Mouse (Mus musculus) gastrocnemius, adult 8-10 months (tissue): ENCODE data around the gene Lrrc25. TPM values are rescaled to one million over a fixed set of nuclear protein-coding genes. Genes with fewer than 3 reads are reported as not detected.

Experiments used
- DNase-seq, 2 experiments: peaks; one replicate each; pipeline ENCODE4 v3.0.0; 2022; ENCODE audit warnings: low spot score in 2 of 2
- total RNA-seq, 4 experiments: library from RNA; stranded (reverse); gene quantifications; 2 replicates each; pipeline ENCODE4 v1.2.4; 2022

Gene Lrrc25
- total RNA-seq, 4 experiments from 2014 or later: 0.17 to 0.49 (median 0.22) TPM; not detected in 1

DNA sequence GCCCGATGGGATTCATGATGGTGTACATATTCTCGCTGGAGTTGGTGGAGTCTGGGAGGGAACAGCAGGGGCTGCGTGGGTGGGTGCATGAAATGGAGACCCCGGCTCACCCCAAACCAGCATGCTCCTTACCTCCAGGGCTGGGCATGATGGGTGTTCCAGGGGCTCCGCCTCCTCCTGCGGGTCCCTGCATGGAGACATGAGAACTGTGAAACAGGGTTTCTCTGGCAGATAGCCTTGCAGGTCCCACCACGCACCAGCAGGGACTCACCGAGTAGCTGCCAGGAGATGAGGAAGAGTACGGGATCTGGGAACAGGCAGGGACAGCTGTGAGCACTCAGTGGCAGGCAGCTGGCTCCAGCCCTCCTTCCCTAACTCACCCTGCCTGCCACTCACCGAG, 17.2 kb upstream of the Lrrc25 start:
- no peak for DNase-seq

DNA sequence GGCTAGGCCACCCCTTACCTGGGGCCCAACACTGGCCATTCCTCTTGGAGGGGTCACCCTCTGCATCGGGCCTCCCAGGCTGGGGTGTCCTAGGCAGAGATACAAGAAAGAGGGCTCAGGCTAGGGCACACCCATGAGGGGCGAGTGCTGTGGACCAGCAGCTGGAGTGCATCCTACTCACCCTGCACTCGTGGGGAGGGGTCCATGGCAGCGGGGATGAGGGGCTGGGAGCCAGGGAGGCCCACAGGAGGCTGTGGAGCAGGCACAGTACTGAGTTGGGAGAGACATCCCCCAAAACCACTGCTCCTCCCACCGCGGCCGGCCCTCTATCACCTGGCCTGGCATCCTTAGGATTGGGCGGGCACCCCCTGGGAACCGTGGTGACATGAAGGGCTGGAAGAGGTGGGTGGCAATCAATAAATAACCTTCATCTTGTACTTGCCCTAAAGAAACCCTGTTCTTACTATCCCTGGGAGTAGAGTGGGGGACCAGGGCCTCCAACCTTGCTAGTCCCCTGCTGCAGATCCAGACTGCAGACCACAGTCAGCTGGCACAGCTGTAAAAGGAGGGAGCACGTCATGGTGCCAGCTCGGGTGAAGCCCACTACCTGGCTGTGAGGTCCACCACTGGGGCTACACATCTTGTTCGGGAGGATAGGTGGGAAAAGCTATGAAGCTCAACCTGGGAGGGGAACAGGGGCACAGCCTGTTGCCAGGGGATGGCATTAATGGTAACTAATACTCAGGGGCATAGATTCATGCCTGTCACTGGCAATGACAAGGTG, 16.3 kb upstream of the Lrrc25 start:
- DNase-seq: no peak

DNA sequence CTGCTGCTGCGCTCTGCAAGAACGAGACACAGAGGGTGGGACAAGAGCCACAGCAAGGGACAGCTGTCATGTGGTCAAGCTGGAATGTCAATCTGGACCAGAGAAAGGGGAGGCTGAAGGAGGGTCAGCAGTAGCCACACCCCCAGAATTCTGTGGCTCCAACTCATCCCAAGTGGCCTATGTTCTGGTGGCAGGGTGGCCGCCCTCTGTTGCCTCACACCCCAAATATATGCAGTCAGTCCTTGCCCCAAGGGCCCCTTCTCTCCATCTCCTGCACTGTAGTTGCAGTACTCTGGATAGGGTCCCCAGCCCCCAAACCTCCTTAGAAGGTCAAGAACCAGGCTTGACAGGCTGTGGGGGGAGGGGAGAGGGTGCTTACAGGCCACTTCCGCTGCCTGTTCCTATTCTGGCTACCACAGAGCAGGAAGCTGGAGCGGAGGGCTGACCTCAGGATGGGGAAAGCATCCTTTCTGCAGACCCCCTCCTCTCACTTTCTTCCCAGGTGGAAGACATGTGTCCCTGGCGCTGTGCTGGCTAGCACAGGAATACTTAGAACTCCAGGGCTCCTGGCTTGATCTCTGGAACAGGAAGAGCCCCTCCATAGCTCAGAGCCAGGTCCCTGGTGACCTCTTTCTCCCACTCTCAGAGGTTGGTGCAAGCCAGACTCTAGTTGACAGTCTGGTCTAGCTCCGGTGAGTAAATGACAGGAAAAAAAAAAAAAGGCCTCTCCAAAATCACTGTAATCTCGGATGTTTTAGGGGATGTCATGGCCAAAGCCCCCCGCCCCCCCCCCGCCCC, 15.3 kb upstream of the Lrrc25 start:
- DNase-seq: no peak

DNA sequence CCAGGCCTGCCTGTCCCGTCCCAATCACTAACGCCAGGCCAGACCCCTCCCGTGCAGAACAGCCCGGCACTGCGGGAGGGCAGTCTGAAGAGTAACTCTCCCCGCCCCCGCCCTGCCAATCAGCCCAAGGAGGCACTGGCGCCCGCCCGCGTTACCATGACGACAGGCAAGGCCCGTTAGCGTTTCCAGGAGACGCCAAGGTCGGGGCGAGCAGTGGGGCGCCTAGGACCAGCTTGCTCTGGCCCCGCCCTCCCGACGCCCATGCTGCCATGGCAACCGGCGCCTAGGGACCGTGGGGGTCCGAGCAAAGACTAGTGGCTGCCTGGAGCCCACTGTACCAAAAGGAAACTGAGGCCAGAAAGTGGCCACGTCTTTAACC, 14.7 kb upstream of the Lrrc25 start:
- DNase-seq: no peak

DNA sequence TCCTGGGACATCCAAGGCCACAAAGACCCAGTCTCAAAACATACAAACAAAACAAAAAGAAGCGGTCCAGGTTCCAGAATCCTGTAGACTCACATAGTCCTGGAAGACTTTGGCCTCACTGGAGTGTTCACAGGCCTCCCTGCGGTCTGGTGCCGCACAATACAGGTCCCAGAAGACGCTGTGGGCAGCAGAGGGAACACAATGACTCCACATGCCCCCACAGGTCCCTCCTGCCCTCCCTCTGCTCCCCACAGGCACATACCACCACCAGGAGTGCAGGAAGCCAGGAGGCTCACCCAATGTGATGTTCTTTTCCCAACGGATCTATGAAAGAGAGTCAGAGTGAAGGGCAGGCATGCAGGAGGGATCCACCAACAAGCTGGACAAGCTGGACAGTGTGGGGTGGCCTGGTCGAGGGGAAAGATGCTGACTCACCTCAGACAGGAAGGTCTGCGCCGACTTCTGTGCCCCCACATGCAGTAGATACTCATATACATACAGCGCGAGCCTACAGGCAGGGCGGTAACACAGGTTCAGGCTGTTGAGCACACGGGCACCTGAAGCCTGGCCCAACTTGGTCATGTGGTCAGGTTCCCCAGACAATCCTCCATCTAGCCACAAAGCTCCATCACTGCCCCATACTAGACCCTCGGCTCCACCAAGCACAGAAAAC, 13.7 kb upstream of the Lrrc25 start:
- no peak for DNase-seq

DNA sequence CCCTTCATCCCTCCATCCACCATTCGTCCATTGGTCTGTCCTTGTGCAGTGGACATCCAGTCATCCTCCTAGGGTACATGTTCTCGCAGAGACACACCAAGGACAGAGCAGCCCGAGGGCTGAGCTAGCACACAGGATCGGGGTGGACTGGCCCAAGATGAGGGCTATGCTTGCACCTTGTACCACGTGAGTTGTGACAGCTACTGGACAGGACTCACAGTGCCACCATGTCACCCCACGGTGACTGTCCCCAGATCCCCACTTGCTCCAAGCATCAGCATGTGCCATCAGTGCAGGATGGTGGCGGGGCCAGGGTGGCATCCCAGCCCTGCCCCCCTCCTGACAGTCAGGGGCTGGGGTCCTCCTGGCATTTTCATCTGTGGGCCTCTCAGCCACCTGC, 11.4 kb upstream of the Lrrc25 start:
- no peak for DNase-seq

DNA sequence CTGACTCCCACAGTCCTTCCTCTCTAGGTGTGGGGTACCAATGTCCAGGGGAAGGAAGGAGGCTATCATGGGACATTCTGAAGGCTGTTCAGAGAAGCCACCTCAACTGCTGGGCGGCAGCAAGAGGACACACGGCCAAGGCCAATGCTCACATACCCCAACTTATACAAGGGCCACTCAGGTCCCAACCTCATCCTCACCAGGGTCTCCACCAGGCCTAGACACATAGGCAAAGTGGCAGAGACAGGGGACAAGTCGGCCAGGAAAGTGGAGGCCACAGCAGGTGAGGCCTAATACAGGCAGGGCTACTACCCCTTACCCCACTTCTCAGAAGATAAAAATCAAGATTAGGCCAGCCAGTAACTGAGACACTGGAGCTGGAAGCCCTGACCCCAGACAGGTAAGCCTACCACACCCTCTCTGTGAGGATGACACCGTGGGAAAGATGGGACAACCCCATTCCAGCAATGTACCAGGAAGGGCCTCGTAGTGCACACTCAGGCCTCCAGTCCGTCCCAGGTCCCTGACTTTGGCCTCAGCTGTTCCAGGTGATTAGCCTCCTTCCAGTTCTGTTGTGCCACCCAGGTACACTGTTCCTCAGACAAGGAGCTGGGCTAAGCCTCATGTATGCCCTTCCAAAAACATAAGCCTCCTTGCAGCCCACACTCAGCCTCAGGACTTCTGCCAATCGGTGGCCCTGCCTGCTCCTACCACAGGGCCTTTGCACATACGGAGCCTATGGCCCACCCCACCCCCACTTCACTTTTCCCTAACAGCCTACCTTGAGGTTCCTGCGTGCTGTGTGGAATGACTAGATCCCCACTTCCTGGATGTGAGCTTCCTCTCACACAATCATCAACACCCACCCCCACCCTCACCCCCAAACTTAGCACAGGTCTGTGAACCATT, 9.8 kb upstream of the Lrrc25 start:
- no peak for DNase-seq

DNA sequence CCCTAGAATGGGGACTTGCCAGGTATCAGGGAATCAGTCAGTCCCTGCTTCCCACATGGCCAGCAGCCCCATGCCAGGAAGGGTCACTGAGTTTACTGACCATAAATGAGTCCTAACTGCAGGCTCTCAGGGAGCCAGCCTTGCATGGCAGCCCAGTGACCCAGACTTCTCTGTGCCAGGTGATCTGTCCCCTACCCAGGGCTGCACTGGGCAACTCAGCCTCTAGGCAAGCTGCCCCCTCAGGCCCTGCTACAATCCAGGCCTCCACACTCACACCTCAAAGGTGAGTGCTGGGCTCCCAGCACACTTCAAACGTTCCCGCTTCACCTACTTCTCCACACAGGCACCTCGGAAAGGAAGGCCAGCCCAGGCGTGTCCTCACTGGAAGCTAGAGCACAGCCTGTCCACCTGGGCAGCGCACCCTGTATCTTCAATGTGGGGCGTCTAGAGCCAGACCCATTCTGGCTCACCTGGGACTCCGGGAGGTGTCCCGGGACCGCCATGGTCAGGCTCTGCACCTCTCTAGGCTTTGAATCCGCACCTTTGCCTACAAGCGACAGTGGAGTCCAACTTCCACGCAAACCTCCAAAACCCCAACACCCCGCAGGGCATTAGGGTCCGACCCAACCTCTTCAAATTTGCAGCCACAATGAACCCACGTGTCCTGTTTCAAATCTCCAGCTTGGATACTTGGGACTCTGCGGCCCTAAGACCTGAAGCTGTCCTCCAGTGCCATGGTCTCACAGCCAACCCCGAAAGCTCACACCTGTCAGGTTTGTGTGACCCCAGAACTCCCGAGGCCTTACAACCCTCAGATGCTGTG, 9.0 kb upstream of the Lrrc25 start:
- DNase-seq: no peak

DNA sequence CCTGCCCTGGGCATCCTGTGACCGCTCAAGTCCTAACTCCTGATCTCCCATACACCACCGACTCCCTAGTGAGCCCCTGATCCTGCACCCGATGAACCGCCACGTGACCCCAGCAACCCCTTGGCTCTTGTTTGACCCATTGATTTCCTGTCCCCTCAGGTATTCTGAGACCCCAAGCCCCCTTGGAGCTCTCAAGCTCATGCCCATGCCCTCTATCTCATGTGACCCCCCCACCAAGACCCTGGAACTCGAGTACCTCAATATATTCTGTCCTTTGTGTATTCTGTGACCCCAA, 8.4 kb upstream of the Lrrc25 start:
- no peak for DNase-seq

DNA sequence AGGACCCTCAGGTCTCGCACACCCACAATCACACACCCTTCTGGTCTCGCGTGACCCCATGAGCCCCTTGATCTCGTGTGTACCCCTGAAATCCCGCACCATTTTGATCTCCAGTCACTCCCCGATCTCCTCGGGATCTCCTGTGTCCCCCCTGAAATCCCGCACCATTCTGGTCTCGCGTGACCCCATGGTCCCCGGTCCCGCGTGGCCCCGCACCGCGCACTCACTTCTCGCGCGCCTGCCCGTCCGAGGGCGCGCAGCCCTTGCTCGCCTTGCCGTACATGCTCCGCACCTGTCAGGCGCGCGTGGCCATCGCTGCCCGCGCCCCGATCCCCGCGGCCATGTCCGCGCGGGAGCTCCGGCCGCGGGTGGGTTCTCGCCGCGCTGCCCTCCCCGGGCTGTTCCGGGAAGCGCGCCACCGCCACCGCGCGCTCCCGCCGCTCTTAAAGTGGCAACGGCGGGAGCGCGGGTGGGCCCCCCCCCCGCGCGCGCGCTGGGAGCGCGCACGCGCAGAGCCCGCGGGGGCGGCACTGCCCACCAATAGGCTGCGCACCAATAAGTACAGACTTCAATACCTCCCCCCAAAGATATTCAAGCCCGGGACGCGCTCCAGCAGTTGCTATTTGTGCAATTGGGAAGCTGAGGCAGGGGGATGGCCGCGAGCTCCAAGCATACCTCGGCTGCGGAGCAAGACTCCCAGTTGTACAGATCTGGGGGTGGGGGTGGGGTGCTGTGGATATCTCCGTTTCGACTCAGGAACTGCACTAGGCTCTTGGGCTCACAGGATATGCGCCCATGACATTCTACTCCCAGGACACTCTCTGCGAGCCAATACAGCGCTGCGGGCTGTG, 7.8 kb upstream of the Lrrc25 start:
- DNase-seq: peak in 1 of 2 experiments; percentile 53

DNA sequence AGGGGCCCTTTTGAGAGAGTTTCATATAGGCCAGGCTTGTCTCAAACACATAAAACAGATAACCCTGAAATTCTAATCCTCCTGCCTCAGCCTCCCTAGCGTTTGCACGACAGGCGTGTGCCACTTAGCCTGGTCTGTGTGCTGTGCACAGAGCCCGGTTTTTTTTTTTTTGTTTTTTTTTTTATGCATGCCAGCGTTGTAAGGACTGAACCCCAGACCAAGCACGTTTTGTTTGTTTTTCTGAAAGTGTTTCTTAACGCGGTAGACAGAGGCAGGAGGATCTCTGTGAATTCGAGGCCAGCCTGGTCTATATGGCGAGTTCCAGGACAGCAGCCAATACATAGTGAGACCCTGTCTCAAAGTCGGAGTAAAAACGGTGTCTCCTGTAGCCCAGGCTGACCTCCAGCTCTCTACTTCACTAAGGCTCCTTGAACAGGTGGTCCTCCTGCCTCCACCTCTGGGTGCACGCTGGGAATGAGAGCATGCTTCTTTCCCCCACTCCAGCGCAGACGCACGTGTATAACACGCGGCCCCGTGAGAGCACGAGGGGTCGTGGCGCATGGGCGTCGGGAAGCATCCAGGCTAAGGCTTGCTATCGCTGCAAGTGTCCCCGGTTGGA, 7.1 kb upstream of the Lrrc25 start, which contains the start of gene Ssbp4:
TSS of gene Ssbp4 (minus strand) at position 124 of the 619 bp plus-strand sequence.
- DNase-seq: no peak

DNA sequence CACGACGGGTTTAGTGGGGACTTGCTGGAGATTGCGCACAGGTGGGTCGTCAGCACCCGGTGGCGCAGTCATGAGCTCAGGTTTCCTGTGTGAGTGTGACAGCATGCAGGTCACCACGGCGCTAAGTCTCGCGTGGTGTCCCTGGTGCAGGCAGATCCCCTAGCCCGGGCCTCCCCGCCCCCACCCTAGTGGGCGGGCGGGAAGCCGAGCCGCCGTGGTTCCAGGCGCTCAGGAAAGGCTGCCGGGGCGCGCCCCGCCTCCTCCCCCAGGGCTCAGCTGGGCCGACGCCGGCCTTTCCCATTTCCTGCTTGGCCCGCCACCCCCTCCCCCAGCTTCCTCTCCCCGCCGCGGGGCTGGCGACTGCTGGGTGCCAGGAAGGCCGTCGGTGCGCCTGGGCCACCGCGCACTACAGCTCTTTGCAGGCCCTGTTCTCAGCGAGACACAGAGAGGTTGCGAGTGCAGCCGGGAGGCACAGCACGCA, 6.5 kb upstream of the Lrrc25 start:
- DNase-seq: peak; percentile 78 to 87

DNA sequence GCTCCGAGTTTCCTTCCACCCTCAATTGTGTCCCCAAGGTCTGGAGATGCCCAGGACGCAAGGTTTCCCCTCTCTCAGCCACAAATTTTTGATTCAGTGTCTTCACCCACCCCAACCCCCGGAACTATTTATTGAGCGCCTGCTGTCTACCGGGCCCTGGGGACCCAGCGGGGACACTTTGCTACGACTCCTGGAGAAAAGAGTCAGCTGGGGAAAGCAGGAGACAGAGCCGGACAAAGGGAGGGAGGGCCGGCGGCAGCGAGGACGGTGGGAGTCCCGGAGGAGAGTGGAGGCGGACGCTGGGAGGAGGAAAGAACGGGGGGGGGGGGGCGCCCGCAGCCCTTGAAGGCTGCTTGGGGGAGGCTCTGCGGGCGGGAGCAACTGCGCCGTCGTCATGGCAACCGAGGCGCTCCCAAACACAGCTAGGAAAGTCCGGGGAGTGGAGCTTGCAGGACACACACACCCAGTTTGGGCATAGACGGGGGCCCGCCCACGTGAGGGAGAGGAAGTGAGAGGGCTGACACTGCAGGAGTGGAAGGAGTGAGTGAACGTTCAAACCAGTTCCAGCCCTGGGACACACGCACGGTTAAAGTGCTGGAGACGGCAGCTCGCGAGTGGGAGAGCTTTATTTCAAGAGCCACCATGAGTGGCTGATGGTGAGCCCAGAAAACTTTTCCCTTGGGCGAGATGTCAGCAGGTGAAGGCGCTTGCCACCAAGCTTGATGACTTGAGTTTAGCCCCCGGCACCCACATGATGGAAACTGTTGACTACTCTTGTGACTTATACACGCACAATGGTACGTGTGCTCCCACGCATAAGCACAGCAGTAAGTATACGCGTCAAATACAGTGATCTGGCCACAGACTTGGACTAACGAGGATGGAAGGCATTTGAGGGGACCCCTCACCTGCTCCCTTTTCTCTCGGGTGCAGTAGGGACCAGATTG, 5.8 kb upstream of the Lrrc25 start:
- DNase-seq: peak; percentile 80 to 90

DNA sequence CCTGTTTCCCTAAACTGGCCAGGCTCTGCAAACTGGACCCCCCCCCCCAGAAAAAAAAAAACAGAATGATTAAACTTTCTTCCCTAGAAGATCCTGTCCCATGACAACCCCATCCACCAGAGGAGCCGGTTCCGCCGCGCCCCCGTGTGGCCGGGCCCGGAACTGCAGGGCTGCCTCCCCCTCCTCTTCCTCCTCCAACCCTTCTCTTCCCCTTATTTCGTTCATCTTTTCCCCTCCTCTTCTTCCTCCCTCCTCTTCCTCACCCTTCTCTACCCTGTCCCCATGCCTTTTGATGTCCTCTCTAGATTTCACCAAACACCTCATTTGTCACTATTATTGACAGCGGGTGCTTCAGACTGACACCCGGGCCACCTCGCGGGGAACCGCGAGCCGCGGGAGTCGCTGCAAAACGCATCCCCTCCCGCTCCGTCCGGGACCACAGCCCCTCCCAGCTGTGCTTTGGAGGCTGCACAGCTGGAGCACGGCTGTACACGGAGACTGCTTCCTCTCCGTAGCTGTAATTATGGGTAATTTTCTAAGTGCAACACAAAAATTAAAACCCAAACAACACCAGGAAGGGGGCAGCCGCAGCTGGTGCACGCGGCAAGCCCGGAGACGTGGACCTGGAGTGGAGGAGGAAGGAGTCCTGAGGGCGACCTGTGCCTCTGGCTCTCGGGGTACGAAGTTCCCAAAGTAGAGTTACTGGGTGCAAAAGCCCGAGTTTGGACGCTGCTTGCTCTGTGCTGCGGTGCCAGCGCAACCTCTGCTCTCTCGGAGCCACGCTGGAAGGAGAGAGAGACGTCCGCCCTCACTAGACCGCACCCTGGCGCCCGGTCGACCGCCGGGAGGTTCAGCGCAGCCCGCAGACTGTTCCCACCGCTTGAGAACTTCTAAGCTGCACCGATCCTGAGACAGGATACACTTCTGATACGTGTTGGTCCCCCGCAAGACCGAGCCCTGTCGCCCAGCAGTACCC, 4.9 kb upstream of the Lrrc25 start:
- DNase-seq: peak; percentile 74 to 82

DNA sequence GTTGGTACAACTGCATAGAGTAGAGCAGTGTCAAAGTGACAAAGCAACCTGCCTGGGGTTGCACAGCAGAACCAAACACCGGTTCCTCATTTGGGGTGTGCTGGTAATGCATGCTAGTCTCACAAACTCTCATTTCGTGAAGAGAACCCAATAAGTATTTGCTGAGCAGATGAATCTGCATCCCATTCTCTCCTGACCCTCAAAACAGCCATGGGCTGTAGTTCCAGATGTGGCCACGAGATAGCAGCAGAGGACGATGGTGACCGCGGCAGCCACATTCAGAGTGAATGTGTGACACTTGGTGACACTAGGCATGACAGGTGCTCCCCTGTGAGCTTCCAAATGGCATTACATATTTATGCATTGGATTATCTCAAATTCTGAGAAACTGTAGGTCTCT, 4.1 kb upstream of the Lrrc25 start:
- DNase-seq: peak; percentile 74 to 78

DNA sequence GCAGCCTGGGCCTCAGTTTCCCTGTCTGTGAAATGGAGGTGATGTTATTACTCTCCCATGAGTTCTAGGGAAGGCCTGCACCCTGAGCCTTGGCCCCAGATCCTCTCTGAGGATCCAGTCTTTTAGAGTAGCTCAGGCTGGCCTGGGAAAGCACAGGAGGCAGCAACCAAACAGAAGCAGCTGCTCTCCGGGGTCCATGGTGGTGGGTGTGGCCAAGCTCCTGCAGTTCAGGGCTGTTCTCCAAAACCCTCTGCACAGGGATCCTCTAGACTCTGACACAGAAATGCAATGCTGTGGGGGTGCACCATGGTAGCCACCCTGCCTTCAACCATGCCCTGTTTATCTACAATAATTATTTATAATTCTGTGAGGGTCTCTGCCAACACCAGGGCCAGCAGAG, 2.2 kb upstream of the Lrrc25 start:
- no peak for DNase-seq

DNA sequence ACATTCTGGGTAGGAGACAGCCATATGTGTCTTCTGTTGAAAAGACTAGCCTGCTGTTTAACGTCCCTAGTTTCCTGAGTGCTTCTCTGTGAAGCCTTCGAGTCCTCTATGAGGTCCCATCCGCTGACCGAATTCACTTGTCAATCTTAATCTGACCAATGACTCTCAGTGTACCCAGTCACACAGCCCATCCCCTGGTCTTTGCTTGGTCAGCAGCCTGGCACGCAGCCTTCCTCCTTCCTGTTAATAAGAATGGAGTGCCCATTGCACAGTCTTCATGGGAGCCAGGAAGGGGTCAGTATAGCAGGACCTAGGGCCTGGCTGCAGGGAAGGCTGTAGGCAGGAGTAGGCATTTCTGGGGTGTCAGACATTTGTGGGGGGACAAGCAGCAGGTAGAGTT, 1.5 kb upstream of the Lrrc25 start:
- DNase-seq: no peak
